Mouse (Mus musculus): ENCODE data around the gene Anapc15. TPM values are rescaled to one million over a fixed set of nuclear protein-coding genes. Genes with fewer than 3 reads are reported as not detected.

The Anapc15 gene
- 75.5 and 76.6 TPM in 2 replicates for polyA plus RNA-seq (2016; fragmentation: Nextera tagmentation; extraction: Ambion mirVana)

DNA sequence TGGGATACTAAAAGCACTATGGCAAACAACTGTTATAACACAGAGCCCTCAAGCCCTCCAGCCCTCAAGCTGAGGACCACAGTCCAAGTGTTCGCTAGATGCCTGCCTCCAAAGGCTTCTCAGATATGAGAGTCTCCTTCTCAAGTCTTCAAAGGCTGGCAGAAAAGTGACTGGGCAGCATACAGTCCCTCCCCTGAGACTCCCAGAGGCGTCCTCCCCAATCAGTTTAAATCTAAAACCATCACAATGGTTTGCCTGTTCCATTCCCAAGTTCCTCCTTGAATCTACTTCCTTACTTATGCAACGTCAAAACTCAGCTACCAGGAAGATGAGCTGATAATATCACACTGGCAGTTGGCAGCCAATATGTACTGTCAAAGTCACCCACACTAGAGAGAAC lies at the start of gene Anapc15:
Anapc15 (plus strand) TSS at position 301 of the 400 bp plus-strand sequence.
- no peak within 1 kb of the TSS for H3K27ac ChIP-seq
- H3K4me2 ChIP-seq (replicated peaks) = no peak within 1 kb of the TSS
- H3K9ac ChIP-seq = no peak within 1 kb of the TSS
- H3K27me3 ChIP-seq = no peaks in the 10 kb centered on the region
- H3K4me1 ChIP-seq = no peaks in the 10 kb centered on the region
- no peaks in the 10 kb centered on the region for H3K36me3 ChIP-seq
- 67% methylated on average over 3 of the region's 3 CpGs for WGBS
- H3K4me3 ChIP-seq = no peak within 1 kb of the TSS
- no peak for ATAC-seq (ENCODE audit: insufficient number of reproducible peaks, insufficient read depth, low FRiP score, low TSS enrichment)
- no peaks in the 10 kb centered on the region for H3K9me3 ChIP-seq

DNA sequence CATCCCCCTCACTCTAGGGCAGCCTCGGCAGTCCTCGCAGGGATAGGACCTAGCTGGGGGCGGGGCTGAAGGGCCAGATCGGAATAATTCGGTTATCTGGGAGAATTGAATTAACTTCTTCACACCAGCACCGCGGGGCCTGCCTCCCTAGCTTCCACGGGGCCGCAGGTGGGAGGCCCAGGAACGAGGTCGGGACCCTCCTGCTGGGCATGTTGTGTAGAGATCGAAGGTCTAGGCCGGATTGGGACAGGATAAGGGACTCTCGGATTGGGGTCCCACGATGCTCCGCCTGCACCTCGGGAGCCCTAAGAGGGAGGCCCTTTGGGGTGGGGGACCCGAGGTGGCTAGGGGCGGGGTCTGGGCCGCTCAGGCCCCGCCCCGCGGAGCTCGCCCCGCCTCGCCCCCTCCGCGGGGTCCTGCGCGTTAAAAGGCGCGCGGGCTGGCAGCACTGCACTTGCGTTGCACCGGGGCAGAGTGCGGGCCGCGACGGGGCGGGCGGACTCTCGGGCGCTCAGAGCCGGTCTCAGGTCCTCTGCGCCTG lies 45.6 kb upstream of the Anapc15 start, which contains the start of gene Phox2a:
Phox2a (plus strand) TSS at position 453 of the 541 bp plus-strand sequence.
- under 1% methylated on average over 45 of the region's 45 CpGs for WGBS
- no peak within 1 kb of the TSS for H3K27ac ChIP-seq

DNA sequence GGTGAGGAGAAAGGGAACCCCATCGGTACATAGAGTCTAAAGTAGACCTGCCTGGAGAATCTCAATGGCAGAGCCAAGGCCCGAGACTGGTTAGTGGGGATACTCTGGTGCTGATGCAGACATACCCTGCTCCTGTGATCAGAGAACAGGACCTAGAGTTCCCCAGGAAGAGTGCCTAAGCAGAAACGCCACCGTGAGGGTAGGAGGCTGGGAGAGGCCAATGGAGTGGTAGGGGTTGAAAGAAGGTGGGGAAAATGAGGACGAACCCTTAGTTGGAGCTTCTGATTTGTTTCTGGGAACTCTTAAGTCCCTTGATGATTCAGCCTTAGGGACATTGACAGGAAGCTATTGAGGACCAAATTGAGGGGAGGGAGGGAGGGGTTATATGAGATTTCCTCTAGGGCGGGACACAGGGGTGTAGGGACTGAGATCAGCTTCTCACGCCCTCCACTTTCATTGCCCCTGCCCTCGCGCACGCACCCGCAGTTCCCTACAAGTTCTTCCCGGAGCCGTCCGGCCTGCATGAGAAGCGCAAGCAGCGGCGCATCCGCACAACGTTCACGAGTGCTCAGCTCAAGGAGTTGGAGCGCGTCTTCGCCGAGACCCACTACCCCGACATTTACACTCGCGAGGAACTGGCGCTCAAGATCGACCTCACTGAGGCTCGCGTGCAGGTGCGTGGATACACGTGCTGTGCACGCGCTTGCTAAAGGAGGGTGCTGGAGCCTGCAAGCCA lies 43.1 kb upstream of the Anapc15 start:
- Histone ChIP-seq H3K36me3 (peaks cover 25% of the 10 kb centered on the region), H3K4me3 (peak overlapping the region; percentile 41), H3K9ac (no peak overlapping the region), H3K27me3 (peaks cover 78% of the 10 kb centered on the region), H3K4me2 (replicated peaks) (peak overlapping the region; percentile 86), H3K27ac (no peak overlapping the region), H3K9me3 (no peaks in the 10 kb centered on the region), H3K4me1 (peaks cover 37% of the 10 kb centered on the region)
- no peak for ATAC-seq (ENCODE audit: insufficient number of reproducible peaks, insufficient read depth, low FRiP score, low TSS enrichment)
- 2% methylated on average over 35 of the region's 35 CpGs for WGBS

More for the DNA sequence above, 45.6 kb upstream of the Anapc15 start, which contains the start of gene Phox2a:
- Histone ChIP-seq H3K9ac (peak within 1 kb of the TSS; percentile 19; the same call in 1 of the 2 replicates), H3K4me2 (replicated peaks) (peak within 1 kb of the TSS; percentile 50), H3K36me3 (peaks cover 1% of the 10 kb centered on the region; the same call in 1 of the 2 replicates), H3K27me3 (peaks cover 70% of the 10 kb centered on the region), H3K4me1 (peaks cover 35% of the 10 kb centered on the region), H3K9me3 (no peaks in the 10 kb centered on the region), H3K4me3 (peak within 1 kb of the TSS; percentile 34)
- ATAC-seq (ENCODE audit: insufficient number of reproducible peaks, insufficient read depth, low FRiP score, low TSS enrichment) = 0 out of 2 replicates have a peak, but pooled peaks have one; percentile 24

DNA sequence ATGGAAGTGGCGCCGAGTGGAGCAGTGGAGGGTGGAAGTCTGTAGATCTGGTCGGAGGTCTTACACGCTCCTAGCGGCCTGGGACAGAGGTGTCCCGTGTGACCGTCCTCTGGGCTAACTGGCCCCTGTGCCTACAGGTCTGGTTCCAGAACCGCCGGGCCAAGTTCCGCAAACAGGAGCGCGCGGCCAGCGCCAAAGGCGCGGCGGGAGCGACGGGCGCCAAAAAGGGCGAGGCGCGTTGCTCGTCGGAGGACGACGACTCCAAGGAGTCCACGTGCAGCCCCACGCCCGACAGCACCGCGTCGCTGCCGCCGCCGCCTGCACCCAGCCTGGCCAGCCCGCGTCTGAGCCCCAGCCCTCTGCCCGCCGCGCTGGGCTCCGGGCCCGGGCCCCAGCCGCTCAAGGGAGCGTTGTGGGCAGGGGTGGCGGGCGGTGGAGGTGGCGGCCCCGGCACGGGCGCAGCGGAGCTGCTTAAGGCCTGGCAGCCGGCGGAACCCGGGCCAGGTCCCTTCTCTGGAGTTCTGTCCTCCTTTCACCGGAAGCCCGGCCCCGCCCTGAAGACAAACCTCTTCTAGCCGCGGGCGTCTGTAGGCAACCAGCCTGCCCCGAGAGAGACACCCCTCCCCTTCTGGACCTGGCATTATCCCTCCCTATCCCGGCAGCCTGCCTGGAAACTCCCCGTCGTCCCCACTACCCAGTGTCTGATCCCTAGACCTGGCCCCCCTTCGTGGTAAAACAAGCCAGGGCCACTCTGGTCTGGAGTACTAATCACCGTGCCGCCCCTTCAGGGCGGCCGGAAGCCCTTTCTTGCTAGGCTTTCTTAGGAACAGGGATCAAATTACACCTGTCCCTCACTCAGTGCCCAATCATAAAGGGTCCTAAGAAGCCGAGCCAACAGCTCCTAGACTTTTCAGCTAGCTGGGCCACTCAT lies 41.7 kb upstream of the Anapc15 start:
- H3K27me3 ChIP-seq = peaks cover 70% of the 10 kb centered on the region
- under 1% methylated on average over 71 of the region's 71 CpGs for WGBS
- peaks cover 37% of the 10 kb centered on the region for H3K4me1 ChIP-seq
- H3K9me3 ChIP-seq = no peaks in the 10 kb centered on the region
- H3K36me3 ChIP-seq = peaks cover 38% of the 10 kb centered on the region
- H3K9ac ChIP-seq = peak overlapping the region; percentile 60
- peak overlapping the region; percentile 41 for H3K4me3 ChIP-seq
- peak overlapping the region; percentile 86 for H3K4me2 ChIP-seq (replicated peaks)
- ATAC-seq (ENCODE audit: insufficient number of reproducible peaks, insufficient read depth, low FRiP score, low TSS enrichment) = peak; percentile 81
- H3K27ac ChIP-seq = 0 out of 2 replicates have a peak overlapping the region, but pooled peaks have one; percentile 3

DNA sequence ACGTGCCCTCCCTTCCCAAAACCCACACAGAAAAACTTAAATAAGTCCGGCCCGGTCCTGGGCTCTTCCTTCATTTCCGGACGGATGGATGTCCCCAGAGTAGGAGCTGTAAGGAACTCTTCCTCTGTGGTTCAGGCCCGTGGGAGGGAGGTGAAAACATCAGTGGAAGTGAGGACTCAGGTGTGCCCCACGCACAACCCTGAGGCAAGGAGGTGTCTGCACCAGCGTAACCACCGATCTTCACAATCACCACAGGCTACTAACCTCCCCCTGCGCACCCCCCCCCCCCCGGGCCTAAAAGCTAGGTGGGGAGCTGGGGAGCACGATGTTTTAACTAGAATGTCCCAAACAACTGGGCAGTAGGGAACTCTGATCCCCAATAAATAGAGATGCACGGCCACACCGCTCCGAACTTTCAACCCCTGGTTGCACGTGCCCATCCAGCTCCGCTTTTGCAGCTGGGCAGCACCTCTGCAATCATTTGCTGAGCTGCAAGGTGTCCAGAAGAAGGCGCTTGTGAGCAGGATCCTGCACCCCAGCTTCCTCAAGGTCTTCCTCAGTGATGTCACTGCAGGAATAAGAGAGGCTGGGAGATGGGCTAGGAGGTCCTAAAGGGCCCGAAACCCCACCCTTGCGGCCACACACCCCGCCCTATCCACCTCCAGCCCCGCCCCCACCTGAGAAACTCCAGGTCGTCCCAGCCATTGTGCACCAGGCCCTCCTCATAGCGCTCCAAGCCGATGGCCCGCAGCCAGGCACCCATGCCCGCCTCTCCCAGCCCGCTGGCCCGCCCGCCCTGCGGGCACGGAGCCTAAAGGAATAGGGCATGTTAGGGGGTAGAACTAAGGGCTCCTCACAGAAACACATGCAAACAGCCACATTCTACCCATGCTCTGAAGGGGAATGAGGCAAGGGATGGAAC lies 40.4 kb upstream of the Anapc15 start:
- H3K9me3 ChIP-seq = no peaks in the 10 kb centered on the region
- no peak for ATAC-seq (ENCODE audit: insufficient number of reproducible peaks, insufficient read depth, low FRiP score, low TSS enrichment)
- no peak overlapping the region for H3K4me2 ChIP-seq (replicated peaks)
- no peak overlapping the region for H3K9ac ChIP-seq
- H3K27me3 ChIP-seq = peaks cover 58% of the 10 kb centered on the region
- 29% methylated on average over 30 of the region's 32 CpGs for WGBS
- H3K4me1 ChIP-seq = peaks cover 32% of the 10 kb centered on the region
- H3K4me3 ChIP-seq = no peak overlapping the region
- H3K27ac ChIP-seq = no peak overlapping the region
- H3K36me3 ChIP-seq = peaks cover 51% of the 10 kb centered on the region

DNA sequence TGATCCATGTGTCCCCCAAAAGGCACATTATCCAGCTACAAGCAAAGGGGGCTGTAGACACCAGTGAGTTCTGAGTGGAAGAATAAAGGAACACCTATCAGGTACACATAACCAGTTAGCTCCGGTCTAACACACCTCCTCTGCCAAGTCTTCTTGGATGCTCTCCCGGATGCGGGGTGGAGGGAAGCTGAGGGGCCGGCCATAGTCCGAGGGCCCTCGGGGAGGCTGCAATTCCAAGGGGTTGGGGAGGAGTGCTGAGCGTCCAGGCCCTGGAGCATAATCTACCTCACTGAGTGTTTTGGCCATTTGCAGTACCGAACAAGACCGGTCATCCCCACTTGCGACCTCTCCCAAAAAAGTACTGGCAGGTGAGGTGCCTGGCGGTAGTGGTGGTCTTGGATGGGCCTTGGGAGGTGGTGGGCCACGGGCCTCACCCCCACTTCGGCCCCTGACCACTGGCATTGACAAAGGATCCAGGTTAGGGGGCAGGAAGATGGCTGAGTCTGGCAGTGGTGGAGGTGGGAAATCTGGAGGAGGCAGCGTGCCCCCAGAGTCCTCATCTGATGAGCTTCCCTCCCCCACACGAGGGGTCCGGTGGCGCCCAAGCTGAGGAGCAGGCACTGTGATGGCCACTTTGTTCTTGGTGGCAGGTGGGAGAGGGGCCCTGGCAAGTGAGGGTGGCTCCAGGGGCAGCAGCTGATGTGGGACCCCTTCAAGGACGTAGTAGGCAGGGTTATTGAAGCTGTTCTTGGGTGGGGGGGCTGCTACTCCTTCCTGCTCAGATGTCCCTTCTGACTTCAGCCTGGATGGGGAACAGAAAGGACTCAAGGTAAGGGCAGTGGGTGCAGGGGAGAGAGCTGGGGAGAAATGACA lies 39.5 kb upstream of the Anapc15 start:
- no peak overlapping the region for H3K4me3 ChIP-seq
- no peak for ATAC-seq (ENCODE audit: insufficient number of reproducible peaks, insufficient read depth, low FRiP score, low TSS enrichment)

DNA sequence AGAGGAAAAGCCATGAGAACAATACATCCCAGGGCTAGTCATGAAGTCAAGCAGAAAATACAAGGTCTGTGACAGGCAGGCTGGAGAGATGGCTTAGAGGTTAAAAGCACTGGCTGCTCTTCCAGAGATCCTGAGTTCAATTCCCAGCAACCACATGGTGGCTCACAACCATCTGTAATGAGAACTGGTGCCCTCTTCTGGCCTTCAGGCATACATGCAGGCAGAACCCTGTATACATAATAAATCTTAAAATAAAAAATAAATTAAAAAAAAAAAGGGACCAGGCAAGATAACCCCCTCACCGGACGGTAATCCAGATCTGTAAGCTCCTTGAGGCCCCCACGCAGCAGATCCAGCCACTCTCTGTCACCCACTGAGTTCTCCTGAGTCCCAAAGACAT lies 33.1 kb upstream of the Anapc15 start:
- Histone ChIP-seq H3K9ac (no peak overlapping the region), H3K36me3 (peaks cover 88% of the 10 kb centered on the region), H3K27ac (no peak overlapping the region), H3K27me3 (no peaks in the 10 kb centered on the region), H3K4me3 (no peak overlapping the region), H3K4me2 (replicated peaks) (no peak overlapping the region), H3K4me1 (peaks cover 21% of the 10 kb centered on the region), H3K9me3 (no peaks in the 10 kb centered on the region)
- ATAC-seq (ENCODE audit: insufficient number of reproducible peaks, insufficient read depth, low FRiP score, low TSS enrichment) = no peak
- 95% methylated on average over 3 of the region's 3 CpGs for WGBS

More for the DNA sequence above, 39.5 kb upstream of the Anapc15 start:
- H3K9me3 ChIP-seq = no peaks in the 10 kb centered on the region
- H3K27ac ChIP-seq = no peak overlapping the region
- peaks cover 60% of the 10 kb centered on the region for H3K36me3 ChIP-seq
- 85% methylated on average over 18 of the region's 18 CpGs for whole genome bisulfite sequencing
- H3K4me1 ChIP-seq = peaks cover 27% of the 10 kb centered on the region
- no peak overlapping the region for H3K4me2 ChIP-seq (replicated peaks)
- peaks cover 49% of the 10 kb centered on the region for H3K27me3 ChIP-seq
- no peak overlapping the region for H3K9ac ChIP-seq

DNA sequence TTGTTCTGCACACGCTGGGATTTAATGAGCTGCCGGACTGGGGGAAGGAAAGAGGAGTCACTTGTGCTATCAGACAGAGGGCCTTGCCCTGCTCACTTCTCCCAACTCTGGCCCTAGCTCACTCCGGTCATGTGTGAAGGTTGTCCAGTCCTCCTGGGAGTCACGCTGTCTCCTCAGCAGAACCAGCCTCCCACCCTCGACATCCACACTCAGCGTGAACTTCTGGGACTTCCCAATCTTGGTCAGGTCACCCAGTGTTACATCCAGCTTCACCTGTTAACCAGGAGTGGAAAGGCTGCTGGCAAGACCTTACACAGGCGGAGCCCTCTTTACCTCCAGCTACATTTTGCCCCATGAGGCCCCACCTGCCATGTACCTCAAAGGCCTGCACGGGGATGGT lies 32.1 kb upstream of the Anapc15 start:
- no peak overlapping the region for H3K4me3 ChIP-seq
- no peak for ATAC-seq (ENCODE audit: insufficient number of reproducible peaks, insufficient read depth, low FRiP score, low TSS enrichment)
- no peak overlapping the region for H3K27ac ChIP-seq
- H3K4me1 ChIP-seq = peaks cover 23% of the 10 kb centered on the region
- no peak overlapping the region for H3K4me2 ChIP-seq (replicated peaks)
- H3K27me3 ChIP-seq = no peaks in the 10 kb centered on the region
- WGBS = 91% methylated on average over 8 of the region's 8 CpGs
- peaks cover 78% of the 10 kb centered on the region for H3K36me3 ChIP-seq
- H3K9me3 ChIP-seq = no peaks in the 10 kb centered on the region
- no peak overlapping the region for H3K9ac ChIP-seq

DNA sequence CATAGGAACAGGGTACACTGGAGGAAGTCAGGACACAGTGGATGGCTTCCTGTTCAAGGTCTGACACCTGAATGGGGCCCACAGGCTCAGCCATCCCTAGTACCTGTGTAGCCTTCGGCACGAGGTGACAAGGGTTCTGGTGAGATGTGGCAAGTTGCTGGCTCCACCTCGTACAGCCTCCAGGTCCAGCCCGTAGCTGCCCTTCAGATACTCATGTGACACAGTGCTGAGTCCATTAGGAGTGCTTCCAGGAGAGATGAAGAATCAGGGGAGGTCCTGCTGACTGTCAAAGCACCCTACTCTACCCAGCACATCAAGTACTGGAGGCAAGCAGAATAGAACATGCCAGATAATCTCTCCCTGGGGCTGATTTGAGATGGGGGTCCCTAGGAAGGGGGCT lies 31.1 kb upstream of the Anapc15 start:
- ATAC-seq (ENCODE audit: insufficient number of reproducible peaks, insufficient read depth, low FRiP score, low TSS enrichment) = no peak
- 93% methylated on average over 4 of the region's 4 CpGs for WGBS
- Histone ChIP-seq H3K27ac (no peak overlapping the region), H3K27me3 (no peaks in the 10 kb centered on the region), H3K4me2 (replicated peaks) (no peak overlapping the region), H3K36me3 (peaks cover 68% of the 10 kb centered on the region), H3K4me3 (no peak overlapping the region), H3K9me3 (no peaks in the 10 kb centered on the region), H3K4me1 (peaks cover 23% of the 10 kb centered on the region), H3K9ac (no peak overlapping the region)

DNA sequence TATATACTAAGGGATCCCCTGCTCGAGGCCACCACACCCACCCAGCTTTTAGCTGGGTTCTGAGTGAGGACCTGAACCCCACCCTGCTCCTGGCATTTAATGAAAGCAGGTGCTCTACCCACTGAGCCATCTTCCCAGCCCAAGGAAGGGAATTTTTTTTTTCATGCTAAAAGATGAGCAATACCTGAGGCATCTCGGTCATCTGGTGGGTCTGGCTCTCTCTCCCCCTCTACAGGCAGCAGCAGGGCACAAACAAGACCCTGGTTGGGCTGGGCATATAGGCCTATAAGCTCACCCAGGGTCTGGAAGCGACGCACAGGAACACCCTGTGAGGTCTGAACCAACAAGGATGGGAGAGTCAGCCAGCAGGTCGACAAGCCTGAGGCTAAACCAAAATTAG lies 30.2 kb upstream of the Anapc15 start:
- WGBS = 71% methylated on average over 5 of the region's 5 CpGs
- no peaks in the 10 kb centered on the region for H3K27me3 ChIP-seq
- peaks cover 59% of the 10 kb centered on the region for H3K36me3 ChIP-seq
- no peak overlapping the region for H3K4me2 ChIP-seq (replicated peaks)
- H3K9me3 ChIP-seq = no peaks in the 10 kb centered on the region
- no peak for ATAC-seq (ENCODE audit: insufficient number of reproducible peaks, insufficient read depth, low FRiP score, low TSS enrichment)
- H3K4me3 ChIP-seq = no peak overlapping the region
- H3K9ac ChIP-seq = no peak overlapping the region
- H3K27ac ChIP-seq = no peak overlapping the region
- H3K4me1 ChIP-seq = peaks cover 24% of the 10 kb centered on the region
